Mouse (Mus musculus) CD8-positive naive resting alpha-beta T cell, adult 2 months (primary cell): ENCODE measurements around the gene Angptl8.
"Not testable (repeated sequence)": the region's sequence is repeated elsewhere in the genome, so short reads cannot be mapped to it uniquely, and the experiment has no call there.

Experiments used
- DNase-seq, 2 experiments: peaks; one replicate each; pipeline ENCODE4 v3.0.0; 2022; ENCODE audit warnings: low read depth in 2 of 2, low spot score in 2 of 2

The Angptl8 gene

GRCm38 (mm10) chr9:21847926-21848325, 12.6 kb downstream of the Angptl8 start:
- no peak for DNase-seq

GRCm38 (mm10) chr9:21849691-21850677, 14.7 kb downstream of the Angptl8 start:
- no peak for DNase-seq

- DNase-seq, result no peak
These were observed 15.8 kb downstream of the Angptl8 start for GRCm38 (mm10) chr9:21851084-21851483.

GRCm38 (mm10) chr9:21852128-21853091, 17.1 kb downstream of the Angptl8 start, which contains the start of gene Dock6:
TSS of gene Dock6 (minus strand) at chr9:21852635.
- DNase-seq, result peak; percentile 66 to 72

- DNase-seq, result no peak
These were observed 18.7 kb downstream of the Angptl8 start for GRCm38 (mm10) chr9:21853961-21854360.

GRCm38 (mm10) chr9:21854894-21855293, 19.6 kb downstream of the Angptl8 start:
- no peak for DNase-seq

- DNase-seq, result no peak
These were observed 22.2 kb downstream of the Angptl8 start for GRCm38 (mm10) chr9:21857501-21857900.

GRCm38 (mm10) chr9:21858084-21858483, 22.8 kb downstream of the Angptl8 start:
- DNase-seq, result no peak

- DNase-seq, result no peak
These were observed 24.3 kb downstream of the Angptl8 start for GRCm38 (mm10) chr9:21859606-21860005.

GRCm38 (mm10) chr9:21860349-21860748, 25.0 kb downstream of the Angptl8 start:
- DNase-seq, result not testable (repeated sequence)

- no peak for DNase-seq
These were observed 26.9 kb downstream of the Angptl8 start for GRCm38 (mm10) chr9:21862181-21862580.

- no peak for DNase-seq
These were observed 30.5 kb downstream of the Angptl8 start for GRCm38 (mm10) chr9:21865673-21866398.

GRCm38 (mm10) chr9:21866641-21867040, 31.3 kb downstream of the Angptl8 start:
- no peak for DNase-seq

GRCm38 (mm10) chr9:21867726-21868125, 32.4 kb downstream of the Angptl8 start:
- no peak for DNase-seq

- DNase-seq, result not testable (repeated sequence)
These were observed 34.0 kb downstream of the Angptl8 start for GRCm38 (mm10) chr9:21869290-21869689.

GRCm38 (mm10) chr9:21870879-21871524, 35.7 kb downstream of the Angptl8 start:
- peak in 1 of 2 experiments; percentile 17 for DNase-seq

- DNase-seq, result no peak
These were observed 36.9 kb downstream of the Angptl8 start for GRCm38 (mm10) chr9:21872204-21872603.

- no peak for DNase-seq
These were observed 41.3 kb downstream of the Angptl8 start for GRCm38 (mm10) chr9:21876601-21877000.
